Mouse (Mus musculus): Measurements from ENCODE around the gene Nr1d1. TPM values are rescaled to one million over a fixed set of nuclear protein-coding genes. Genes with fewer than 3 reads are reported as not detected.

The Nr1d1 gene
- total and polyA plus RNA-seq, 3 experiments, result 0.17 to 1.4 (median 0.25) TPM

DNA sequence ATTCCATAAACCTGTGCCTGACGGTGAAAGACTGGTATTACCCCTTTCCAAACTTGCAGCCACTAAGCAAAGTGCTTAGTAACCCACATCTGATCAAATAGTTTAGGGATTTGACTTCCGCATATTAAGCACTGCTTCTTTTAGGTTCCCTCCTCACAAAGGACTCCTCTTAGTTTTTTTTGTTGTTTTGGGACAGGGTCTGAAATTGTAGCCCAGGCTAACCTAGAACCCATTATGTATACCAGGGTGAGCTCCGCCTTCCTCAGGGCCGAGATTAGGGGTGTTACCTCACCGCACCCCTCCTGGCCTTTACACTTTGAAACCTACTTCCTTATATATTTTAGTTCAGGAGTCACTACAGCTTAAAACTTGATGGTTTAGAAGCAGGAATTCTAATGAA is 14.7 kb upstream of the Nr1d1 start:
- Histone ChIP-seq H3K4me2 (ENCODE audit: insufficient read depth, low read depth, poor library complexity, severe bottlenecking) (peak overlapping the region; percentile 94), H3K79me2 (replicated peaks; ENCODE audit: control insufficient read depth, extremely low read depth, insufficient read depth, poor library complexity, severe bottlenecking) (0 out of 2 replicates have a peak, but pooled peaks cover 3% of the 10 kb centered on the region), H3K36me3 (replicated peaks in 1 of 2; ENCODE audit: control insufficient read depth in 1 of 2, insufficient read depth in 1 of 2, low read length in 1 of 2) (peaks cover 0 to 2% of the 10 kb centered on the region in 2 experiments), H3K4me1 (ENCODE audit: control insufficient read depth in 1 of 2, insufficient read depth in 2 of 2) (peaks cover 2 to 66% of the 10 kb centered on the region in 2 experiments), H3K27me3 (replicated peaks) (peaks cover 6% of the 10 kb centered on the region), H3K4me3 (replicated peaks in 1 of 3; ENCODE audit: low read depth in 2 of 3, low read length in 2 of 3, poor library complexity in 1 of 3) (peak overlapping the region in 2 of 3 experiments; percentile 66 to 78), H3K9me3 (replicated peaks; ENCODE audit: low read length) (no peaks in the 10 kb centered on the region), H3K27ac (ENCODE audit: insufficient read depth, low read depth) (no peak overlapping the region), H3K9ac (ENCODE audit: insufficient read depth, low read depth) (peak overlapping the region; percentile 81)
- DNase-seq (ENCODE audit: extremely low read depth), result no peak
- in situ Hi-C loops (cut with MboI; ENCODE audit: low pct_ligation_motif_present, low pct_unique_long_range_greater_than_20kb, low sequenced_read_pairs), result loop anchor here (5.0 to 10.0 kb wide), 3 partner anchors 37 to 93 kb away; partner anchors contain the start of gene Med24
- TF ChIP-seq MEF2A (IDR thresholded peaks at IDR 0.05; ENCODE audit: borderline replicate concordance, low read depth, low read length), result no peak
- no peak for TF ChIP-seq MAZ (IDR thresholded peaks at IDR 0.05; ENCODE audit: low read depth, low read length)
- no peak for TF ChIP-seq ZKSCAN1 (IDR thresholded peaks at IDR 0.05; ENCODE audit: borderline replicate concordance, low read depth, low read length)
- TF ChIP-seq IRF4 (IDR thresholded peaks at IDR 0.05; ENCODE audit: low read depth, low read length), result no peak
- no peak for TF ChIP-seq JUN (IDR thresholded peaks at IDR 0.05; ENCODE audit: insufficient read depth, low read depth, low read length)
- TF ChIP-seq BHLHE40 (IDR thresholded peaks at IDR 0.05; ENCODE audit: low read depth, low read length), result no peak
- no peak for TF ChIP-seq POLR2AphosphoS2 (IDR thresholded peaks at IDR 0.05; ENCODE audit: low read depth, low read length)
- no peak for TF ChIP-seq POLR2A (IDR thresholded peaks at IDR 0.05; ENCODE audit: low read depth, low read length)
- TF ChIP-seq RCOR1 (conservative IDR thresholded peaks at IDR 0.05; ENCODE audit: low read depth, low read length), result no peak
- TF ChIP-seq ELF1 (IDR thresholded peaks at IDR 0.05; ENCODE audit: low read depth, low read length), result no peak
- no peak for TF ChIP-seq MAFK (IDR thresholded peaks at IDR 0.05; ENCODE audit: insufficient replicate concordance, low read length)
- TF ChIP-seq NRF1 (IDR thresholded peaks at IDR 0.05; ENCODE audit: low read depth, low read length), result no peak
- no peak for TF ChIP-seq E2F4 (IDR thresholded peaks at IDR 0.05; ENCODE audit: insufficient replicate concordance, low read depth, low read length)
- TF ChIP-seq KAT2A (IDR thresholded peaks at IDR 0.05; ENCODE audit: insufficient replicate concordance, low read length), result no peak
- no peak for TF ChIP-seq NELFE (IDR thresholded peaks at IDR 0.05; ENCODE audit: low read depth, low read length)
- TF ChIP-seq GABPA (IDR thresholded peaks at IDR 0.05; ENCODE audit: insufficient replicate concordance, low read depth, low read length), result no peak
- TF ChIP-seq ZC3H11A (IDR thresholded peaks at IDR 0.05; ENCODE audit: low read depth, low read length), result no peak
- TF ChIP-seq EP300 (IDR thresholded peaks at IDR 0.05; ENCODE audit: low read length), result no peak
- TF ChIP-seq PAX5 (IDR thresholded peaks at IDR 0.05; ENCODE audit: low read length), result no peak
- dilution Hi-C loops (cut with MboI; ENCODE audit: extremely low pct_ligation_motif_present, extremely low pct_unique_long_range_greater_than_20kb, low sequenced_read_pairs), result no loop called here

DNA sequence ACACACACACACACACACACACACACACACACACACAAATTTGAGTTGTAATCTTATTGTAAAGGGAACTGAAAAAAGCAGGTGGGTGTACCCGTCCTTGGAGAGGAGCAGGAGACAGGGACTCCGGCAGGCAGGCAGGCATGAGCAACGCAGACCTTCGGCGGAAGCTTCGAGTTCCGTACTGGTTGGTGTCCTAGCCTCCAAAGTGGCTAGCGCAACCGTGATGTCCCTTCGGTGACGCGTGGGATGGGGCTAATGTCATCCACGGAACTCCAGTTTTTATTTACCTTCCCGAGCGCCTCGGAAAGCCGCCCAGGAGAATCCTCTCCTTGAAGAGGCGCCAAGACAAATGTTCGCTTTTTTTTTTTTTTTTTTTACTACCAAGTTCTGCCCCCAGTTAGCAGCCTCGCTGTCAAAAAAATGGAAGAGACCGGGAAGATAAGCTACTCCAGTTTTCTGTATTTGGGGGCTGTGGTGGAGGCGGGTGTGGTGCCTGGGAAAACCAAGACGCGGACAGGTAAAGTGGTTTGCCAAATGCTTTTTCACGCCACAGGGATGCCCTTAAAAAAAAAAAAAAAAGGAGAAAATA is 14.2 kb upstream of the Nr1d1 start:
- H3K36me3 ChIP-seq (replicated peaks in 1 of 2; ENCODE audit: control insufficient read depth in 1 of 2, insufficient read depth in 1 of 2, low read length in 1 of 2), result peaks cover 0 to 2% of the 10 kb centered on the region in 2 experiments
- dilution Hi-C loops (cut with MboI; ENCODE audit: extremely low pct_ligation_motif_present, extremely low pct_unique_long_range_greater_than_20kb, low sequenced_read_pairs) (no loop called here), in situ Hi-C loops (cut with MboI; ENCODE audit: low pct_ligation_motif_present, low pct_unique_long_range_greater_than_20kb, low sequenced_read_pairs) (loop anchor here (5.0 to 10.0 kb wide), 2 partner anchors 65 to 92 kb away; partner anchors contain the start of gene Med24)
- 0 out of 2 replicates have a peak, but pooled peaks cover 3% of the 10 kb centered on the region for H3K79me2 ChIP-seq (replicated peaks; ENCODE audit: control insufficient read depth, extremely low read depth, insufficient read depth, poor library complexity, severe bottlenecking)
- no peak for TF ChIP-seq HCFC1 (IDR thresholded peaks at IDR 0.05; ENCODE audit: low read depth, low read length)
- peak; percentile 48 for TF ChIP-seq POLR2A (IDR thresholded peaks at IDR 0.05; ENCODE audit: low read depth, low read length)
- TF ChIP-seq JUN (IDR thresholded peaks at IDR 0.05; ENCODE audit: insufficient read depth, low read depth, low read length), result no peak; the same call in 1 of the 2 replicates
- 0 out of 2 replicates have a peak, but pooled peaks have one; percentile 6 for TF ChIP-seq IRF4 (IDR thresholded peaks at IDR 0.05; ENCODE audit: low read depth, low read length)
- peak; percentile 67; the same call in 1 of the 2 replicates for TF ChIP-seq ZNF384 (IDR thresholded peaks at IDR 0.05; ENCODE audit: low read depth, low read length)
- 0 out of 2 replicates have a peak, but pooled peaks have one; percentile 3 for TF ChIP-seq NRF1 (IDR thresholded peaks at IDR 0.05; ENCODE audit: low read depth, low read length)
- TF ChIP-seq SIN3A (IDR thresholded peaks at IDR 0.05; ENCODE audit: low read length), result peak; percentile 74
- no peak for TF ChIP-seq ZMIZ1 (IDR thresholded peaks at IDR 0.05; ENCODE audit: low read depth, low read length)
- TF ChIP-seq MAZ (IDR thresholded peaks at IDR 0.05; ENCODE audit: low read depth, low read length), result peak; percentile 19; the same call in 1 of the 2 replicates
- TF ChIP-seq MXI1 (IDR thresholded peaks at IDR 0.05; ENCODE audit: low read depth, low read length), result peak; percentile 40
- H3K27ac ChIP-seq (ENCODE audit: insufficient read depth, low read depth), result peak overlapping the region; percentile 21; the same call in 1 of the 2 replicates
- peak overlapping the region; percentile 94 for H3K4me2 ChIP-seq (ENCODE audit: insufficient read depth, low read depth, poor library complexity, severe bottlenecking)
- H3K4me3 ChIP-seq (replicated peaks in 1 of 3; ENCODE audit: low read depth in 2 of 3, low read length in 2 of 3, poor library complexity in 1 of 3), result peak overlapping the region; percentile 66 to 78 (median 72)
- peaks cover 2 to 66% of the 10 kb centered on the region in 2 experiments for H3K4me1 ChIP-seq (ENCODE audit: control insufficient read depth in 1 of 2, insufficient read depth in 2 of 2)
- no peaks in the 10 kb centered on the region for H3K9me3 ChIP-seq (replicated peaks; ENCODE audit: low read length)
- H3K27me3 ChIP-seq (replicated peaks), result peaks cover 9% of the 10 kb centered on the region
- H3K9ac ChIP-seq (ENCODE audit: insufficient read depth, low read depth), result peak overlapping the region; percentile 81
- DNase-seq (ENCODE audit: extremely low read depth), result no peak
